Mouse (Mus musculus) limb, embryonic 13.5 days (tissue): ENCODE results near the gene Dnal4. TPM values are rescaled to one million over a fixed set of nuclear protein-coding genes. Genes with fewer than 3 reads are reported as not detected.

ENCODE experiments used
- ATAC-seq: fragments of 200-750 bp; cut with Nextera tagmentation; 2 replicates; pipeline ENCODE4 v1.8.0; 2017; ENCODE audit warnings: low read depth, moderate number of reproducible peaks, moderate TSS enrichment; ENCODE audit not compliant: low FRiP score
- H3K27ac ChIP-seq: fragments of 300-500 bp; sonication (generic); 2 replicates; pipeline ENCODE4 v1.5.1; 2015; ENCODE audit warnings: inconsistent platforms, mild to moderate bottlenecking, moderate library complexity
- H3K27me3 ChIP-seq: fragments of 300-500 bp; sonication (generic); 2 replicates; pipeline ENCODE4 v1.6.1; 2015; ENCODE audit warnings: mild to moderate bottlenecking, inconsistent platforms
- H3K36me3 ChIP-seq: fragments of 300-500 bp; sonication (generic); 2 replicates; pipeline ENCODE4 v1.6.1; 2015; ENCODE audit warnings: inconsistent platforms, mild to moderate bottlenecking, moderate library complexity
- H3K4me1 ChIP-seq: fragments of 300-500 bp; sonication (generic); 2 replicates; pipeline ENCODE4 v1.6.1; 2015; ENCODE audit warnings: inconsistent platforms
- H3K4me2 ChIP-seq: fragments of 300-500 bp; sonication (generic); replicated peaks from 2 replicates; pipeline ENCODE4 v1.6.1; 2015; ENCODE audit warnings: inconsistent platforms, mild to moderate bottlenecking, moderate library complexity
- H3K4me3 ChIP-seq: fragments of 300-500 bp; sonication (generic); 2 replicates; pipeline ENCODE4 v1.5.1; 2015; ENCODE audit warnings: moderate library complexity, mild to moderate bottlenecking, inconsistent platforms
- H3K9ac ChIP-seq: fragments of 300-500 bp; sonication (generic); 2 replicates; pipeline ENCODE4 v1.6.1; 2015; ENCODE audit warnings: mild to moderate bottlenecking, inconsistent platforms
- H3K9me3 ChIP-seq: fragments of 300-500 bp; sonication (generic); 2 replicates; pipeline ENCODE4 v1.6.1; 2016; ENCODE audit warnings: inconsistent platforms
- WGBS: fragments of 180-500 bp; shearing (Covaris S2); methylation state at CpG from one replicate; pipeline ENCODE4 v1.1.7; 2015; 5-methylcytosine and 5-hydroxymethylcytosine counted together
- polyA plus RNA-seq: library from polyadenylated mRNA; unstranded; fragments of >200 nt; fragmentation: Nextera tagmentation; extraction: Ambion mirVana; gene quantifications from 2 replicates; pipeline ENCODE4 v1.2.1, GENCODE M21; 2015

Gene Dnal4
- polyA plus RNA-seq, 1 experiment from 2014 or later, result 69.5 TPM

- Histone ChIP-seq H3K9me3 (no peaks in the 10 kb centered on the region; the same call in 1 of the 2 replicates), H3K27me3 (peaks cover 59% of the 10 kb centered on the region)
- 68% methylated on average over 3 of the region's 3 CpGs for WGBS
Measured at GRCm38 (mm10) chr15:79810061-79810460, 32.4 kb upstream of the Dnal4 start.

GRCm38 (mm10) chr15:79808658-79809057 lies 31.0 kb upstream of the Dnal4 start:
- no peak overlapping the region for H3K4me2 ChIP-seq
- H3K9me3 ChIP-seq, result no peaks in the 10 kb centered on the region; the same call in 1 of the 2 replicates
- peaks cover 73% of the 10 kb centered on the region for H3K27me3 ChIP-seq
- H3K27ac ChIP-seq, result no peak overlapping the region
- no peaks in the 10 kb centered on the region for H3K36me3 ChIP-seq
- no peak for ATAC-seq
- no peak overlapping the region for H3K4me3 ChIP-seq
- WGBS, result 53% methylated on average over 5 of the region's 5 CpGs
- H3K9ac ChIP-seq, result no peak overlapping the region
- peaks cover 10% of the 10 kb centered on the region for H3K4me1 ChIP-seq

More at GRCm38 (mm10) chr15:79810061-79810460, 32.4 kb upstream of the Dnal4 start:
- ATAC-seq, result no peak
- no peak overlapping the region for H3K9ac ChIP-seq
- H3K4me3 ChIP-seq, result no peak overlapping the region
- no peak overlapping the region for H3K4me2 ChIP-seq
- H3K27ac ChIP-seq, result no peak overlapping the region
- H3K4me1 ChIP-seq, result peaks cover under 1% of the 10 kb centered on the region; the same call in 1 of the 2 replicates
- H3K36me3 ChIP-seq, result no peaks in the 10 kb centered on the region

GRCm38 (mm10) chr15:79808114-79808513 lies 30.5 kb upstream of the Dnal4 start:
- Histone ChIP-seq H3K9ac (no peak overlapping the region), H3K9me3 (no peaks in the 10 kb centered on the region; the same call in 1 of the 2 replicates), H3K4me1 (peaks cover 13% of the 10 kb centered on the region), H3K4me2 (no peak overlapping the region), H3K27ac (no peak overlapping the region), H3K36me3 (no peaks in the 10 kb centered on the region), H3K27me3 (peaks cover 78% of the 10 kb centered on the region), H3K4me3 (no peak overlapping the region)
- ATAC-seq, result no peak
- 31% methylated on average over 5 of the region's 5 CpGs for WGBS

- peaks cover 13% of the 10 kb centered on the region for H3K4me1 ChIP-seq
- H3K27ac ChIP-seq, result no peak overlapping the region
- no peaks in the 10 kb centered on the region for H3K36me3 ChIP-seq
- H3K4me2 ChIP-seq, result no peak overlapping the region
- H3K4me3 ChIP-seq, result no peak overlapping the region
- WGBS, result 35% methylated on average over 1 of the region's 1 CpGs
- H3K9me3 ChIP-seq, result no peaks in the 10 kb centered on the region
- H3K27me3 ChIP-seq, result peaks cover 89% of the 10 kb centered on the region
- no peak for ATAC-seq
- H3K9ac ChIP-seq, result no peak overlapping the region
Measured at GRCm38 (mm10) chr15:79807050-79807449, 29.4 kb upstream of the Dnal4 start.

- 23% methylated on average over 8 of the region's 8 CpGs for WGBS
- Histone ChIP-seq H3K36me3 (no peaks in the 10 kb centered on the region), H3K4me3 (peak overlapping the region; percentile 66), H3K27me3 (peaks cover 93% of the 10 kb centered on the region), H3K9me3 (no peaks in the 10 kb centered on the region), H3K4me2 (peak overlapping the region; percentile 91), H3K27ac (no peak overlapping the region), H3K4me1 (peaks cover 13% of the 10 kb centered on the region), H3K9ac (no peak overlapping the region)
- ATAC-seq, result no peak
Measured at GRCm38 (mm10) chr15:79805246-79805645, 27.6 kb upstream of the Dnal4 start.

- H3K36me3 ChIP-seq, result no peaks in the 10 kb centered on the region
- peak within 1 kb of the TSS; percentile 91 for H3K4me2 ChIP-seq
- WGBS, result under 1% methylated on average over 74 of the region's 91 CpGs
- H3K27me3 ChIP-seq, result peaks cover 90% of the 10 kb centered on the region
- peak; percentile 78 for ATAC-seq
- peak within 1 kb of the TSS; percentile 66 for H3K4me3 ChIP-seq
- H3K9ac ChIP-seq, result peak within 1 kb of the TSS; percentile 76
- no peak within 1 kb of the TSS for H3K27ac ChIP-seq
- H3K4me1 ChIP-seq, result peaks cover 13% of the 10 kb centered on the region
- no peaks in the 10 kb centered on the region for H3K9me3 ChIP-seq
Measured at GRCm38 (mm10) chr15:79804352-79805071, 26.9 kb upstream of the Dnal4 start, which contains the start of gene Nptxr. Gene Nptxr, minus strand, starts transcription at chr15:79804766.

- Histone ChIP-seq H3K36me3 (no peaks in the 10 kb centered on the region), H3K27ac (no peak overlapping the region), H3K4me3 (peak overlapping the region; percentile 66), H3K9ac (peak overlapping the region; percentile 76), H3K9me3 (no peaks in the 10 kb centered on the region), H3K4me1 (peaks cover 13% of the 10 kb centered on the region), H3K4me2 (peak overlapping the region; percentile 91), H3K27me3 (peaks cover 84% of the 10 kb centered on the region)
- peak; percentile 50 for ATAC-seq
- WGBS, result 6% methylated on average over 76 of the region's 81 CpGs
Measured at GRCm38 (mm10) chr15:79803533-79804351, 26.1 kb upstream of the Dnal4 start.

GRCm38 (mm10) chr15:79802304-79802703 lies 24.7 kb upstream of the Dnal4 start:
- 66% methylated on average over 4 of the region's 4 CpGs for WGBS
- no peak for ATAC-seq
- H3K36me3 ChIP-seq, result no peaks in the 10 kb centered on the region
- H3K27ac ChIP-seq, result no peak overlapping the region
- peaks cover 80% of the 10 kb centered on the region for H3K27me3 ChIP-seq
- no peak overlapping the region for H3K4me2 ChIP-seq
- H3K9me3 ChIP-seq, result no peaks in the 10 kb centered on the region
- peaks cover 13% of the 10 kb centered on the region for H3K4me1 ChIP-seq
- H3K9ac ChIP-seq, result no peak overlapping the region
- H3K4me3 ChIP-seq, result no peak overlapping the region

- WGBS, result 58% methylated on average over 2 of the region's 2 CpGs
- no peaks in the 10 kb centered on the region for H3K36me3 ChIP-seq
- no peak overlapping the region for H3K4me2 ChIP-seq
- no peak overlapping the region for H3K9ac ChIP-seq
- peaks cover 13% of the 10 kb centered on the region for H3K4me1 ChIP-seq
- no peak overlapping the region for H3K27ac ChIP-seq
- ATAC-seq, result no peak
- H3K4me3 ChIP-seq, result no peak overlapping the region
- H3K27me3 ChIP-seq, result peaks cover 73% of the 10 kb centered on the region
- H3K9me3 ChIP-seq, result no peaks in the 10 kb centered on the region
Measured at GRCm38 (mm10) chr15:79801646-79802045, 24.0 kb upstream of the Dnal4 start.

GRCm38 (mm10) chr15:79800701-79801100 lies 23.1 kb upstream of the Dnal4 start:
- 58% methylated on average over 11 of the region's 11 CpGs for WGBS
- Histone ChIP-seq H3K27ac (no peak overlapping the region), H3K9ac (no peak overlapping the region), H3K36me3 (no peaks in the 10 kb centered on the region), H3K9me3 (no peaks in the 10 kb centered on the region), H3K4me1 (peaks cover 13% of the 10 kb centered on the region), H3K27me3 (peaks cover 64% of the 10 kb centered on the region), H3K4me2 (no peak overlapping the region), H3K4me3 (no peak overlapping the region)
- no peak for ATAC-seq

- Histone ChIP-seq H3K27me3 (peaks cover 51% of the 10 kb centered on the region), H3K9me3 (no peaks in the 10 kb centered on the region), H3K9ac (no peak overlapping the region), H3K36me3 (no peaks in the 10 kb centered on the region), H3K4me1 (peaks cover 3% of the 10 kb centered on the region), H3K4me2 (no peak overlapping the region), H3K4me3 (no peak overlapping the region), H3K27ac (no peak overlapping the region)
- WGBS, result 92% methylated on average over 10 of the region's 10 CpGs
- ATAC-seq, result no peak
Measured at GRCm38 (mm10) chr15:79798591-79798990, 20.9 kb upstream of the Dnal4 start.

GRCm38 (mm10) chr15:79797680-79798079 lies 20.0 kb upstream of the Dnal4 start:
- Histone ChIP-seq H3K4me3 (no peak overlapping the region), H3K9ac (no peak overlapping the region), H3K27me3 (peaks cover 47% of the 10 kb centered on the region), H3K27ac (no peak overlapping the region), H3K4me2 (no peak overlapping the region), H3K36me3 (no peaks in the 10 kb centered on the region), H3K9me3 (no peaks in the 10 kb centered on the region), H3K4me1 (no peaks in the 10 kb centered on the region)
- WGBS, result 76% methylated on average over 8 of the region's 8 CpGs
- no peak for ATAC-seq
